Mouse (Mus musculus) MEL (cell line): ENCODE results near the gene Lrba.

Experiments used
- ELF1 ChIP-seq: IDR thresholded peaks from 2 replicates; pipeline ENCODE4 v1.6.1; 2014; ENCODE audit warnings: low read depth, mild to moderate bottlenecking, inconsistent platforms, low read length, improper control_type of control experiment, moderate library complexity
- ETS1 ChIP-seq: IDR thresholded peaks from 2 replicates; pipeline ENCODE4 v1.6.1; 2012; ENCODE audit warnings: low read depth, mild to moderate bottlenecking, inconsistent platforms, low read length, improper control_type of control experiment, moderate library complexity
- TCF12 ChIP-seq: IDR thresholded peaks from 2 replicates; pipeline ENCODE4 v1.6.1; 2014; ENCODE audit warnings: low read depth, mild to moderate bottlenecking, inconsistent platforms, low read length, improper control_type of control experiment, moderate library complexity
- USF1 ChIP-seq: IDR thresholded peaks from 2 replicates; pipeline ENCODE4 v1.6.1; 2014; ENCODE audit warnings: low read depth, mild to moderate bottlenecking, inconsistent platforms, low read length, improper control_type of control experiment, moderate library complexity

GRCm38 (mm10) chr3:86692779-86693178, 468.3 kb downstream of the Lrba start:
- TF ChIP-seq TCF12 (no peak), ETS1 (no peak), ELF1 (no peak), USF1 (no peak; the same call in 1 of the 2 replicates)
